Mouse (Mus musculus) small intestine, adult 2 months (tissue): ENCODE measurements around the gene Sgms1. TPM values are rescaled to one million over a fixed set of nuclear protein-coding genes. Genes with fewer than 3 reads are reported as not detected.

Source experiments
- H3K27ac ChIP-seq: fragments of 200-500 bp; 2 replicates; pipeline ENCODE4 v1.5.1; 2012; ENCODE audit warnings: low read depth, low read length, control low read depth, inconsistent platforms; ENCODE audit not compliant: insufficient read depth
- H3K27me3 ChIP-seq: fragments of 200-500 bp; 2 replicates; pipeline ENCODE4 v1.6.1; 2012; ENCODE audit warnings: mild to moderate bottlenecking, moderate library complexity, low read length, inconsistent platforms; ENCODE audit not compliant: control insufficient read depth, insufficient read depth
- H3K36me3 ChIP-seq: fragments of 200-500 bp; 2 replicates; pipeline ENCODE4 v1.6.1; 2012; ENCODE audit warnings: mild to moderate bottlenecking, low read length, control low read depth, inconsistent platforms; ENCODE audit not compliant: control insufficient read depth, insufficient read depth
- H3K4me1 ChIP-seq: fragments of 200-500 bp; 2 replicates; pipeline ENCODE4 v1.6.1; 2012; ENCODE audit warnings: low read length, inconsistent platforms, mixed read lengths; ENCODE audit not compliant: control insufficient read depth, insufficient read depth, insufficient read length
- H3K4me3 ChIP-seq: fragments of 200-500 bp; 2 replicates; pipeline ENCODE4 v1.5.1; 2012; ENCODE audit warnings: low read depth, mild to moderate bottlenecking, control low read depth, inconsistent platforms, low read length, moderate library complexity
- CTCF ChIP-seq: fragments of 200-500 bp; IDR thresholded peaks from 2 replicates; pipeline ENCODE4 v1.5.1; 2012; ENCODE audit warnings: low read depth, mild to moderate bottlenecking, control low read depth, inconsistent platforms, low read length, moderate library complexity, mixed read lengths; ENCODE audit not compliant: insufficient replicate concordance, insufficient read length; ENCODE audit errors: extremely low read depth
- POLR2A ChIP-seq: fragments of 200-500 bp; IDR thresholded peaks from 2 replicates; pipeline ENCODE4 v1.6.1; 2012; ENCODE audit warnings: low read depth, mild to moderate bottlenecking, control low read depth, inconsistent platforms, low read length, moderate library complexity
- WGBS: fragments of 180-500 bp; shearing (Covaris S2); methylation state at CpG from one replicate; pipeline ENCODE4 v1.1.7; 2018; 5-methylcytosine and 5-hydroxymethylcytosine counted together
- polyA plus RNA-seq: library from polyadenylated mRNA; depleted of rRNA; stranded (reverse); fragments of >200 nt; gene quantifications from 2 replicates; pipeline ENCODE4 v1.2.3, GENCODE M21; 2012

Sgms1 gene
- polyA plus RNA-seq, 1 experiment, result 7.5 TPM

- Histone ChIP-seq H3K27me3 (no peaks in the 10 kb centered on the region), H3K4me3 (no peak overlapping the region), H3K4me1 (no peaks in the 10 kb centered on the region), H3K27ac (no peak overlapping the region), H3K36me3 (no peaks in the 10 kb centered on the region)
- TF ChIP-seq CTCF (no peak), POLR2A (no peak)
- WGBS, result 61% methylated on average over 7 of the region's 7 CpGs
Measured at GRCm38 (mm10) chr19:32406717-32407116, 17.2 kb upstream of the Sgms1 start.

- Histone ChIP-seq H3K27ac (no peak overlapping the region), H3K4me1 (no peaks in the 10 kb centered on the region), H3K4me3 (no peak overlapping the region), H3K36me3 (no peaks in the 10 kb centered on the region), H3K27me3 (no peaks in the 10 kb centered on the region)
- no peak for TF ChIP-seq CTCF
- 73% methylated on average over 5 of the region's 5 CpGs for WGBS
Measured at GRCm38 (mm10) chr19:32404386-32404785, 14.9 kb upstream of the Sgms1 start.

DNA sequence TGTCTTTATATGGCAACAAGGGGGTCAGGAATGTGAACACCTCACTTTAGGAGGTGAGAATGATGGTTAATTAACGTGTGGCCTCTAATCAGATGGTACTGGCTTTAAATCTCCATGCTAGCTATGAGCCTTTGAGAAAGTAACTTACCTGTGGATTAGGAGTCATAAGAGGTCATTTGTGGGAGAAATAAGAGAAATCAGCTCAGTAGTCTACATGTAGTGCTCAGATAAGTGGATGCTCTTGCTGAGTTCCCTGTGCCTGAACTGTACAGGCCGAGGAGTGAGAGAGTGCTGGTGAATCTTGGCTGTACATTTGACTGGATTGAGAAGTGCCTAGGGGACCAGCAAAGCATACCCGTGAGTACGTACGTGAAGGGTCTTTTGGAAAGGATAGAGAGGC lies 14.3 kb upstream of the Sgms1 start:
- H3K36me3 ChIP-seq, result no peaks in the 10 kb centered on the region
- TF ChIP-seq POLR2A, result no peak
- no peak for TF ChIP-seq CTCF
- H3K27ac ChIP-seq, result no peak overlapping the region
- H3K4me3 ChIP-seq, result no peak overlapping the region
- WGBS, result 85% methylated on average over 5 of the region's 5 CpGs
- no peaks in the 10 kb centered on the region for H3K4me1 ChIP-seq
- no peaks in the 10 kb centered on the region for H3K27me3 ChIP-seq

DNA sequence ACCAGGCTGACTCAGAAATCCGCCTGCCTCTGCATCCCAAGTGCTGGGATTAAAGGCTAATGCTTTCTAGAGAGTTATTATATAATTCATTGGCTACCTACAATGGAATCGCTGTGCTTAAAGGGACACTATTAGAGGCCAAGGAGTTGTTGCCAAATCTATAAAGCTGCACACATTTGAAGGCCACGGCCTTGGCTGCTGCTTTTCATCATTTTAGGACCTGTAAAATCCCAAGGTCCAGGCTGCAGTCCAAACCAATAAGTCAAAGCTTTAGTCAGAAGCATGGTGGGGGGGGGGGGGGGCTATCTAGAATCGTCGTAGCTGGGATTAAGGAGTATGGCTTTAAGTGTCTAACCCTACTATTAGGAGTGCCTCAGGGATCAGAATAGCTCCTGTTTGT lies 9.0 kb upstream of the Sgms1 start:
- H3K27me3 ChIP-seq, result no peaks in the 10 kb centered on the region
- no peak overlapping the region for H3K4me3 ChIP-seq
- TF ChIP-seq CTCF (no peak), POLR2A (no peak)
- 78% methylated on average over 5 of the region's 5 CpGs for WGBS
- H3K27ac ChIP-seq, result no peak overlapping the region
- H3K36me3 ChIP-seq, result no peaks in the 10 kb centered on the region
- no peaks in the 10 kb centered on the region for H3K4me1 ChIP-seq

GRCm38 (mm10) chr19:32396303-32396702 lies 6.8 kb upstream of the Sgms1 start:
- 51% methylated on average over 6 of the region's 6 CpGs for WGBS
- no peaks in the 10 kb centered on the region for H3K27me3 ChIP-seq
- no peak overlapping the region for H3K4me3 ChIP-seq
- H3K27ac ChIP-seq, result no peak overlapping the region
- TF ChIP-seq POLR2A (no peak), CTCF (no peak)
- H3K36me3 ChIP-seq, result no peaks in the 10 kb centered on the region
- no peaks in the 10 kb centered on the region for H3K4me1 ChIP-seq

- WGBS, result 90% methylated on average over 13 of the region's 13 CpGs
- H3K4me3 ChIP-seq, result no peak overlapping the region
- no peaks in the 10 kb centered on the region for H3K36me3 ChIP-seq
- H3K27me3 ChIP-seq, result no peaks in the 10 kb centered on the region
- no peaks in the 10 kb centered on the region; the same call in 1 of the 2 replicates for H3K4me1 ChIP-seq
- H3K27ac ChIP-seq, result no peak overlapping the region
- TF ChIP-seq CTCF, result no peak
- no peak for TF ChIP-seq POLR2A
Measured at GRCm38 (mm10) chr19:32394825-32395224, 5.3 kb upstream of the Sgms1 start.

- TF ChIP-seq POLR2A, result no peak
- no peak for TF ChIP-seq CTCF
- 89% methylated on average over 8 of the region's 8 CpGs for WGBS
Measured at GRCm38 (mm10) chr19:32393758-32394450, 4.4 kb upstream of the Sgms1 start.

More at GRCm38 (mm10) chr19:32393758-32394450, 4.4 kb upstream of the Sgms1 start:
- no peaks in the 10 kb centered on the region for H3K36me3 ChIP-seq
- no peaks in the 10 kb centered on the region; the same call in 1 of the 2 replicates for H3K4me1 ChIP-seq
- H3K27ac ChIP-seq, result no peak overlapping the region
- no peak overlapping the region for H3K4me3 ChIP-seq
- no peaks in the 10 kb centered on the region for H3K27me3 ChIP-seq
